Mouse (Mus musculus) liver, embryonic 11.5 days (tissue): Measurements from ENCODE around the gene Psmb8. TPM values are rescaled to one million over a fixed set of nuclear protein-coding genes. Genes with fewer than 3 reads are reported as not detected.

Source experiments
- ATAC-seq: fragments of 200-750 bp; cut with Nextera tagmentation; replicated peaks from 2 replicates; pipeline ENCODE4 v1.8.0; 2017; ENCODE audit warnings: moderate number of reproducible peaks, mild to moderate bottlenecking, moderate TSS enrichment, moderate library complexity; ENCODE audit not compliant: low FRiP score
- DNase-seq: peaks from one replicate; pipeline ENCODE4 v3.0.0-alpha.2; 2017; ENCODE audit warnings: low spot score
- H3K27ac ChIP-seq: fragments of 300-500 bp; sonication (generic); 2 replicates; pipeline ENCODE4 v1.5.1; 2014; ENCODE audit warnings: mild to moderate bottlenecking, low read depth, low read length, control low read depth
- H3K27me3 ChIP-seq: fragments of 300-500 bp; sonication (generic); replicated peaks from 2 replicates; pipeline ENCODE4 v1.6.1; 2014; ENCODE audit warnings: low read length, mixed read lengths; ENCODE audit not compliant: control insufficient read depth, insufficient read depth
- H3K36me3 ChIP-seq: fragments of 300-500 bp; sonication (generic); 2 replicates; pipeline ENCODE4 v1.6.1; 2014; ENCODE audit warnings: mild to moderate bottlenecking, low read length, moderate library complexity, mixed read lengths; ENCODE audit not compliant: control insufficient read depth, insufficient read depth
- H3K4me1 ChIP-seq: fragments of 300-500 bp; sonication (generic); replicated peaks from 2 replicates; pipeline ENCODE4 v1.6.1; 2014; ENCODE audit warnings: low read length, mixed read lengths; ENCODE audit not compliant: control insufficient read depth, insufficient read depth
- H3K4me2 ChIP-seq: fragments of 300-500 bp; sonication (generic); 2 replicates; pipeline ENCODE4 v1.6.1; 2014; ENCODE audit warnings: mild to moderate bottlenecking, control low read depth, moderate library complexity
- H3K4me3 ChIP-seq: fragments of 300-500 bp; sonication (generic); 2 replicates; pipeline ENCODE4 v1.5.1; 2014; ENCODE audit warnings: low read depth, low read length, control low read depth
- H3K9ac ChIP-seq: fragments of 300-500 bp; sonication (generic); 2 replicates; pipeline ENCODE4 v1.6.1; 2014; ENCODE audit warnings: low read depth, low read length, control low read depth
- H3K9me3 ChIP-seq: fragments of 300-500 bp; sonication (generic); 2 replicates; pipeline ENCODE4 v1.6.1; 2016; ENCODE audit warnings: low read length, inconsistent platforms, mixed read lengths; ENCODE audit not compliant: control insufficient read depth
- WGBS: fragments of 180-500 bp; shearing (Covaris S2); extraction: QIAGEN DNeasy Blood & Tissue Kit; methylation state at CpG from one replicate; pipeline ENCODE4 v1.1.7; 2014; 5-methylcytosine and 5-hydroxymethylcytosine counted together
- polyA plus RNA-seq: library from polyadenylated mRNA; unstranded; fragments of >200 nt; fragmentation: Nextera tagmentation; extraction: Ambion mirVana; gene quantifications from 2 replicates; pipeline ENCODE4 v1.2.1, GENCODE M21; 2014

Gene Psmb8
- polyA plus RNA-seq, 1 experiment from 2014 or later = 10.3 TPM

- Histone ChIP-seq H3K9me3 (no peaks in the 10 kb centered on the region), H3K9ac (peak within 1 kb of the TSS; percentile 57), H3K4me2 (peak within 1 kb of the TSS; percentile 90), H3K4me1 (peaks cover 7% of the 10 kb centered on the region), H3K4me3 (peak within 1 kb of the TSS; percentile 56), H3K27ac (no peak within 1 kb of the TSS), H3K27me3 (peaks cover 66% of the 10 kb centered on the region), H3K36me3 (no peaks in the 10 kb centered on the region)
- DNase-seq = peak; percentile 97
- under 1% methylated on average over 46 of the region's 46 CpGs for WGBS
- ATAC-seq = peak; percentile 94
These were observed 10.1 kb upstream of the Psmb8 start, which contains the start of the genes Tap1 and Psmb9 for GRCm38 (mm10) chr17:34187261-34187916. Tap1 (plus strand) TSS chr17:34187553. Psmb9 (minus strand) TSS chr17:34187764.

DNA sequence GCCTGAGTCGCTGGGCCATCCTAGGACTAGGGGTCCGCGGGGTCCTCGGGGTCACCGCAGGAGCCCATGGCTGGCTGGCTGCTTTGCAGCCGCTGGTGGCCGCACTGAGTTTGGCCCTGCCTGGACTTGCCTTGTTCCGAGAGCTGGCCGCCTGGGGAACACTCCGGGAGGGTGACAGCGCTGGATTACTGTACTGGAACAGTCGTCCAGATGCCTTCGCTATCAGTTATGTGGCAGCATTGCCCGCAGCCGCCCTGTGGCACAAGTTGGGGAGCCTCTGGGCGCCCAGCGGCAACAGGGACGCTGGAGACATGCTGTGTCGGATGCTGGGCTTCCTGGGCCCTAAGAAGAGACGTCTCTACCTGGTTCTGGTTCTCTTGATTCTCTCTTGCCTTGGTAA is 9.5 kb upstream of the Psmb8 start:
- peaks cover 7% of the 10 kb centered on the region for H3K4me1 ChIP-seq
- peaks cover 72% of the 10 kb centered on the region for H3K27me3 ChIP-seq
- H3K36me3 ChIP-seq = no peaks in the 10 kb centered on the region
- WGBS = 5% methylated on average over 20 of the region's 20 CpGs
- DNase-seq = no peak
- peak overlapping the region; percentile 90 for H3K4me2 ChIP-seq
- H3K27ac ChIP-seq = no peak overlapping the region
- ATAC-seq = 0 out of 2 replicates have a peak, but pooled peaks have one; percentile 2
- peak overlapping the region; percentile 56 for H3K4me3 ChIP-seq
- no peaks in the 10 kb centered on the region for H3K9me3 ChIP-seq
- H3K9ac ChIP-seq = peak overlapping the region; percentile 57

DNA sequence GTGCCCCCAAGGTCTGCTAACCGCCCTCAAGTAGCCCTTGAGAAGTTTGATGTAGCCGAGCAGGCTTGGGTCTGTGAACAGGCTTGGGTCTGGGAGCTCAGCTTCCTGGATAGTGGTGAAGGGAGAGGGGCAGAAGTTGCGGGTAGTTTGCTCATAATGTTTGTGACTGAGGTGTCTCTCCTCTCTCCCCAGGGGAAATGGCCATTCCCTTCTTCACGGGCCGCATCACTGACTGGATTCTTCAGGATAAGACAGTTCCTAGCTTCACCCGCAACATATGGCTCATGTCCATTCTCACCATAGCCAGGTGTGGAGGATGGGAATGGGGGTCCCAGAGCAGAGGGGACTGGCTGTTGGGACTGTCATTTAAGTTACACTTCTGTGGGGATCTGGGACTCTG is 8.5 kb upstream of the Psmb8 start:
- ATAC-seq (no peak), DNase-seq (no peak)
- H3K9ac ChIP-seq = no peak overlapping the region
- WGBS = 67% methylated on average over 6 of the region's 6 CpGs
- H3K36me3 ChIP-seq = no peaks in the 10 kb centered on the region
- H3K9me3 ChIP-seq = no peaks in the 10 kb centered on the region
- H3K4me3 ChIP-seq = no peak overlapping the region
- H3K27ac ChIP-seq = no peak overlapping the region
- H3K4me2 ChIP-seq = no peak overlapping the region
- peaks cover 7% of the 10 kb centered on the region for H3K4me1 ChIP-seq
- H3K27me3 ChIP-seq = peaks cover 77% of the 10 kb centered on the region

DNA sequence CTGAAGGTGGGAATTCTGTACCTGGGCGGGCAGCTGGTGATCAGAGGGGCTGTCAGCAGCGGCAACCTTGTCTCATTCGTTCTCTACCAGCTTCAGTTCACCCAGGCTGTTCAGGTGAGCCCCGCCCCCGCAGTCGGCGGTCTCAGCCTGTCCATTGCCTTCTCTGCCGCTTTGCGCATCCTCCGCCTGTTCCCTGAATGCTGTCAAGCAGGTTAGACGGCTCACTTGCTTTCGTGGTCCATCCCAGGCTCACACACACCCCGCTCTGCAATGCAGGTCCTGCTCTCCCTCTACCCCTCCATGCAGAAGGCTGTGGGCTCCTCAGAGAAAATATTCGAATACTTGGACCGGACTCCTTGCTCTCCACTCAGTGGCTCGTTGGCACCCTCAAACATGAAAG is 4.7 kb upstream of the Psmb8 start:
- Histone ChIP-seq H3K36me3 (no peaks in the 10 kb centered on the region), H3K9ac (no peak overlapping the region), H3K27me3 (peaks cover 94% of the 10 kb centered on the region), H3K9me3 (no peaks in the 10 kb centered on the region), H3K4me2 (no peak overlapping the region), H3K27ac (no peak overlapping the region), H3K4me3 (no peak overlapping the region), H3K4me1 (peaks cover 14% of the 10 kb centered on the region)
- WGBS = 24% methylated on average over 16 of the region's 16 CpGs
- DNase-seq (no peak), ATAC-seq (no peak)

GRCm38 (mm10) chr17:34193468-34193867 is 4.1 kb upstream of the Psmb8 start:
- WGBS = 44% methylated on average over 8 of the region's 8 CpGs
- Histone ChIP-seq H3K4me2 (no peak overlapping the region), H3K27me3 (peaks cover 95% of the 10 kb centered on the region), H3K36me3 (no peaks in the 10 kb centered on the region), H3K9ac (no peak overlapping the region), H3K4me3 (no peak overlapping the region), H3K9me3 (no peaks in the 10 kb centered on the region), H3K4me1 (peaks cover 11% of the 10 kb centered on the region), H3K27ac (no peak overlapping the region)
- DNase-seq (no peak), ATAC-seq (no peak)

GRCm38 (mm10) chr17:34194723-34195122 is 2.8 kb upstream of the Psmb8 start:
- H3K9ac ChIP-seq = no peak overlapping the region
- no peaks in the 10 kb centered on the region for H3K9me3 ChIP-seq
- no peak for ATAC-seq
- H3K4me1 ChIP-seq = peaks cover 11% of the 10 kb centered on the region
- no peak overlapping the region for H3K4me3 ChIP-seq
- no peak for DNase-seq
- 70% methylated on average over 4 of the region's 4 CpGs for WGBS
- H3K36me3 ChIP-seq = no peaks in the 10 kb centered on the region
- H3K27ac ChIP-seq = no peak overlapping the region
- H3K4me2 ChIP-seq = no peak overlapping the region
- peaks cover 95% of the 10 kb centered on the region for H3K27me3 ChIP-seq

DNA sequence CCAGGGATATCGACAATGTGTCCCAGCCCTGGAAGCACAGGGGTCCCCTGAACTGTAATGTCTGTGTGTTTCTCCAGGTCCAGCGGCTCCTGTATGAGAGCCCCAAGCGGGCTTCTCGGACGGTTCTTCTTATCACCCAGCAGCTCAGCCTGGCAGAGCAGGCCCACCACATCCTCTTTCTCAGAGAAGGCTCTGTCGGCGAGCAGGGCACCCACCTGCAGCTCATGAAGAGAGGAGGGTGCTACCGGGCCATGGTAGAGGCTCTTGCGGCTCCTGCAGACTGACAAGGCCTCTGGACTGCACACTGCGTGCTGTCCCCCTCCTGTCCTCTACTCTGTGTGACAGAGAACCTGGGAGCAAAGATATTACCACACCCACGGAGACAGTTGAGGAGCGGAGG is 1.0 kb upstream of the Psmb8 start:
- WGBS = 27% methylated on average over 12 of the region's 12 CpGs
- Histone ChIP-seq H3K27ac (no peak overlapping the region), H3K9me3 (no peaks in the 10 kb centered on the region), H3K4me2 (no peak overlapping the region), H3K27me3 (peaks cover 86% of the 10 kb centered on the region), H3K9ac (no peak overlapping the region), H3K4me3 (no peak overlapping the region), H3K4me1 (peaks cover 11% of the 10 kb centered on the region), H3K36me3 (no peaks in the 10 kb centered on the region)
- ATAC-seq = no peak
- no peak for DNase-seq

DNA sequence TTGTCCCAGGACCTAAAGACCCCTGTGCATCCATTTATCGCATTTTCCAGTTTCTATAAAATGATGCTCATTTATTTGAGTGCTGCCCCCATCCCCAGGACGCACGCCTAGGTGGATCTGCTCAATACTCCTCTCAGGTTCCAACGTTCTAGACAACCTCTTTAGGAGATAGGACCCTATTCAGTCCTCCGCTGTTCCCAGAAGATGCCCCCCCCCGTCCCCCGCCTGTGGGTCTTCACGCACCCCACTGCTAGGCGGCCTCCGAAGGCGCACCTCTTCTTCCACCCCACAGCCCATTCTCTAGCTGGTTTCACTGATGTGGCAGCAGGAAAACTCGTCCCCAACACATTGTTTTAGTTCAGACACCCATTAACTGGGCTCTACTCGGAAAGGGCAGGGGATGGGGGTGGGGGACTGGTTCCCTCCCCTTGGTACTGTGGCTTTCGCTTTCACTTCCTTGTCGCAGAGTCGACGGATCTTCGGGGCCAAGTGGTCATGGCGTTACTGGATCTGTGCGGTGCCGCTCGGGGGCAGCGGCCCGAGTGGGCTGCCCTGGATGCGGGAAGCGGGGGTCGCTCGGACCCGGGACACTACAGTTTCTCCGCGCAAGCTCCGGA is 491 bp downstream of the Psmb8 start:
- Histone ChIP-seq H3K9ac (peak overlapping the region; percentile 37; the same call in 1 of the 2 replicates), H3K36me3 (no peaks in the 10 kb centered on the region), H3K9me3 (no peaks in the 10 kb centered on the region), H3K4me1 (peaks cover 11% of the 10 kb centered on the region), H3K27me3 (peaks cover 73% of the 10 kb centered on the region), H3K27ac (no peak overlapping the region), H3K4me3 (peak overlapping the region; percentile 46), H3K4me2 (peak overlapping the region; percentile 63)
- DNase-seq (no peak), ATAC-seq (no peak)
- WGBS = 2% methylated on average over 32 of the region's 32 CpGs

- ATAC-seq (no peak), DNase-seq (no peak)
- WGBS = 13% methylated on average over 11 of the region's 11 CpGs
- H3K27me3 ChIP-seq = peaks cover 71% of the 10 kb centered on the region
- no peak overlapping the region for H3K27ac ChIP-seq
- peaks cover 11% of the 10 kb centered on the region for H3K4me1 ChIP-seq
- peak overlapping the region; percentile 46 for H3K4me3 ChIP-seq
- peak overlapping the region; percentile 37; the same call in 1 of the 2 replicates for H3K9ac ChIP-seq
- H3K36me3 ChIP-seq = no peaks in the 10 kb centered on the region
- H3K9me3 ChIP-seq = no peaks in the 10 kb centered on the region
- H3K4me2 ChIP-seq = peak overlapping the region; percentile 63
These were observed 996 bp downstream of the Psmb8 start for GRCm38 (mm10) chr17:34198521-34198912.
